Mouse (Mus musculus) central nervous system, embryonic 11.5 days (tissue): ENCODE measurements around the gene Pvalb. TPM values are rescaled to one million over a fixed set of nuclear protein-coding genes. Genes with fewer than 3 reads are reported as not detected.

Experiments
- polyA plus RNA-seq: library from polyadenylated mRNA; depleted of rRNA; stranded (reverse); fragments of >200 nt; gene quantifications from 2 replicates; pipeline ENCODE4 v1.2.3, GENCODE M21; 2012; rRNA removed

Gene Pvalb
- 0.15 and 0.19 TPM in 2 replicates for polyA plus RNA-seq

GRCm38 (mm10) chr15:78206312-78206711 is at the start of gene Pvalb:
Gene Pvalb (minus strand): TSS chr15:78206400.

GRCm38 (mm10) chr15:78244695-78245492 is 38.7 kb upstream of the Pvalb start, which contains the start of gene Ncf4:
Gene Ncf4 (plus strand): TSS chr15:78244801.

GRCm38 (mm10) chr15:78173972-78174886 is 32.0 kb downstream of the Pvalb start, which contains the start of gene Ift27:
Gene Ift27 (minus strand): TSS chr15:78174107.

Other genes with a start within 250 kb of the Pvalb start
- 6.9 and 8.7 TPM in 2 replicates for gene Foxred2, start 249.7 kb downstream of the Pvalb start, polyA plus RNA-seq
- 224 and 228 TPM in 2 replicates for gene Eif3d, start 235.6 kb downstream of the Pvalb start, polyA plus RNA-seq
- 1.4 TPM in 2 replicates for gene Cacng2, start 86.4 kb downstream of the Pvalb start, polyA plus RNA-seq
- 33.4 and 46.7 TPM in 2 replicates for gene Ift27, start 32.3 kb downstream of the Pvalb start, polyA plus RNA-seq
- gene Ncf4, start 38.4 kb upstream of the Pvalb start, polyA plus RNA-seq, result 4.8 and 12.2 TPM in 2 replicates
- 0.30 and 1.1 TPM in 2 replicates for gene Csf2rb2, start 99.3 kb upstream of the Pvalb start, polyA plus RNA-seq
- gene Csf2rb, start 119.4 kb upstream of the Pvalb start, polyA plus RNA-seq, result 2.2 and 3.5 TPM in 2 replicates
- 0.07 TPM in 1 of 2 replicates, not detected in the other for gene Tex33, start 189.5 kb upstream of the Pvalb start, polyA plus RNA-seq
- 8.8 and 9.3 TPM in 2 replicates for gene Tst, start 199.5 kb upstream of the Pvalb start, polyA plus RNA-seq
- gene Mpst, start 200.0 kb upstream of the Pvalb start, polyA plus RNA-seq, result 39.8 and 53.5 TPM in 2 replicates
- gene Kctd17, start 222.2 kb upstream of the Pvalb start, polyA plus RNA-seq, result 119 and 137 TPM in 2 replicates